Mouse (Mus musculus) fibroblast of lung, adult 2 months (primary cell): ENCODE results near the gene Oas2.

ENCODE experiments used
- DNase-seq: peaks from one replicate; pipeline ENCODE4 v3.0.0-alpha.2; 2011; ENCODE audit warnings: low read depth

The Oas2 gene

GRCm38 (mm10) chr5:120696057-120696743 is 53.5 kb downstream of the Oas2 start:
- DNase-seq, result no peak

- DNase-seq, result no peak
Measured at GRCm38 (mm10) chr5:120694695-120695074, 55.0 kb downstream of the Oas2 start.

GRCm38 (mm10) chr5:120693931-120694694 is 55.5 kb downstream of the Oas2 start:
- DNase-seq, result no peak

- no peak for DNase-seq
Measured at GRCm38 (mm10) chr5:120692034-120692433, 57.6 kb downstream of the Oas2 start.

- no peak for DNase-seq
Measured at GRCm38 (mm10) chr5:120690417-120690816, 59.2 kb downstream of the Oas2 start.

GRCm38 (mm10) chr5:120688434-120688833 is 61.2 kb downstream of the Oas2 start:
- no peak for DNase-seq

- no peak for DNase-seq
Measured at GRCm38 (mm10) chr5:120687897-120688296, 61.8 kb downstream of the Oas2 start.

GRCm38 (mm10) chr5:120687484-120687851 is 62.2 kb downstream of the Oas2 start:
- DNase-seq, result no peak

- no peak for DNase-seq
Measured at GRCm38 (mm10) chr5:120686749-120687483, 62.7 kb downstream of the Oas2 start.

GRCm38 (mm10) chr5:120685678-120686077 is 64.0 kb downstream of the Oas2 start:
- no peak for DNase-seq

GRCm38 (mm10) chr5:120682982-120683771 is 66.5 kb downstream of the Oas2 start:
- DNase-seq, result no peak

GRCm38 (mm10) chr5:120680918-120681317 is 68.7 kb downstream of the Oas2 start:
- no peak for DNase-seq
